Mouse (Mus musculus) hindbrain, embryonic 14.5 days (tissue): ENCODE measurements at regions not wholly inside any gene's neighbourhood (a gene's known extent, or its start where the extent isn't known, plus 50 kb on each side); places are given as distances from the start of the nearest gene placed in this dataset.
A peak's percentile ranks its signal among the peaks of the same experiment; 100 is the strongest.

ENCODE experiments used
- ATAC-seq: fragments of 200-750 bp; cut with Nextera tagmentation; 2 replicates; pipeline ENCODE4 v1.8.0; 2017; ENCODE audit warnings: moderate number of reproducible peaks, mild to moderate bottlenecking, moderate TSS enrichment, moderate library complexity; ENCODE audit not compliant: low FRiP score
- DNase-seq: peaks from one replicate; pipeline ENCODE4 v3.0.0-alpha.2; 2015; ENCODE audit warnings: low spot score
- H3K27ac ChIP-seq: fragments of 300-500 bp; sonication (generic); 2 replicates; pipeline ENCODE4 v1.5.1; 2014; ENCODE audit warnings: mild to moderate bottlenecking, moderate library complexity
- H3K27me3 ChIP-seq: fragments of 300-500 bp; sonication (generic); 2 replicates; pipeline ENCODE4 v1.6.1; 2014; ENCODE audit warnings: mild to moderate bottlenecking, low read length, mixed read lengths; ENCODE audit not compliant: control insufficient read depth, insufficient read depth
- H3K36me3 ChIP-seq: fragments of 300-500 bp; sonication (generic); replicated peaks from 2 replicates; pipeline ENCODE4 v1.6.1; 2014; ENCODE audit not compliant: control insufficient read depth, insufficient read depth
- H3K4me1 ChIP-seq: fragments of 300-500 bp; sonication (generic); replicated peaks from 2 replicates; pipeline ENCODE4 v1.6.1; 2014; ENCODE audit warnings: antibody characterized with exemption, low read length, mixed read lengths; ENCODE audit not compliant: control insufficient read depth, insufficient read depth
- H3K4me2 ChIP-seq: fragments of 300-500 bp; sonication (generic); replicated peaks from 2 replicates; pipeline ENCODE4 v1.6.1; 2014; ENCODE audit warnings: mild to moderate bottlenecking, moderate library complexity
- H3K4me3 ChIP-seq: fragments of 300-500 bp; sonication (generic); replicated peaks from 2 replicates; pipeline ENCODE4 v1.5.1; 2014; ENCODE audit warnings: mild to moderate bottlenecking, low read length
- H3K9ac ChIP-seq: fragments of 300-500 bp; sonication (generic); 2 replicates; pipeline ENCODE4 v1.6.1; 2014
- H3K9me3 ChIP-seq: fragments of 300-500 bp; sonication (generic); 2 replicates; pipeline ENCODE4 v1.6.1; 2016; ENCODE audit warnings: low read length; ENCODE audit not compliant: control insufficient read depth
- WGBS: fragments of 180-500 bp; shearing (Covaris S2); extraction: QIAGEN DNeasy Blood & Tissue Kit; methylation state at CpG from one replicate; pipeline ENCODE4 v1.1.7; 2014; 5-methylcytosine and 5-hydroxymethylcytosine counted together

DNA sequence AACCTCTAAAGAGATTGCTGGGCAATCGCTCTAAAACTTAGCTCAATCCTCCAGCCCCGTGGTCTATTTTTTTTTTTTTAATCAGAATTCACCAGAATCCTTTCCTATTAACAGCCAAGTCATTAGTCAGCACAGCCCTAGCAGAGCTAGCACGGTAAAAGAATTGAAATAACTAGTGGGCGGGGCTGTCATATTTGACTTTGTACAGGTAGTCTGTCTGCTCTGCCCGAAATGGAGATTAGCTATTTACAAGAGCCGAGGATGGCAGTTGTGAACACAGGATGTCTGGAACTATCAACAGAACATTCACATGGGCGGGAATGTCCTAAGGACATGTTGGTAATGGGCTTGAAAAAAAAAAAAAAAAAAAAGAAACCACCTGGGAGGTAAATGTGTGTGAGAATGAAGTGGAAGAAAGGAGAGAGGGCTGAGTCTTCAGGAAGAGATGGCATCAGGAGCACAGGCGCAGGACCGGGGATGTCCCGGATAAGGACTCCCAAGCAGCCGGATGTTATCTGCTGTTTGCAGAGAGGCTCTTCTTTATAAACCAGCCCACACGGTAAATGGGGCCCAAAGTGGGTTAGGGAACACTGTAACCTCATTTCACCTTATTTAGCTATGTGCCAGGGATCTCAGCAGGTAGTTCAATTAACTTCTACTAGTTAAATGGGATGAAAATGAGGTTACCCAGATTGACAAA lies 283.8 kb upstream of the Adgrl2 start:
- Histone ChIP-seq H3K9ac (no peak overlapping the region), H3K27me3 (no peaks in the 10 kb centered on the region), H3K9me3 (no peaks in the 10 kb centered on the region), H3K4me2 (no peak overlapping the region), H3K4me1 (no peaks in the 10 kb centered on the region), H3K4me3 (no peak overlapping the region), H3K27ac (no peak overlapping the region), H3K36me3 (no peaks in the 10 kb centered on the region)
- DNase-seq, result no peak
- peak; percentile 24; the same call in 1 of the 2 replicates for ATAC-seq
- WGBS, result 67% methylated on average over 12 of the region's 12 CpGs

DNA sequence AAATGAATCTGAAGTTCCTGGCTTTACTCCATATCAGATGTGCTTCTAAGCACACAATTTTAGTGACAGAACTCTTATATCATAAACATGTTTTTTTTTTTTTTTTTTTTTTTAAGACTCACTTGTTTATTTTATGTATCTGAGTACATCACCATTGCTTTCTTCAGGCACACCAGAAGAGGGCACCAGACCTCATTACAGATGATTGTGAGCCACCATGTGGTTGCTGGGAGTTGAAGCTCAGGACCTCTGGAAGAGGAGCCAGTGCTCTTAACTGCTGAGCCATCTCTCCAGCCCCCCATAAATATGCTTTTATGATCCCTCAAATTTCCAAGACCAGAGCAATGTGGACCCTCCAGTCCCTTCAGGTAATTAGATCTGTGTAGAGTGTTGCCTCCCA lies 280.1 kb upstream of the Adgrl2 start:
- Histone ChIP-seq H3K4me1 (no peaks in the 10 kb centered on the region), H3K27me3 (no peaks in the 10 kb centered on the region)
- ATAC-seq, result no peak

DNA sequence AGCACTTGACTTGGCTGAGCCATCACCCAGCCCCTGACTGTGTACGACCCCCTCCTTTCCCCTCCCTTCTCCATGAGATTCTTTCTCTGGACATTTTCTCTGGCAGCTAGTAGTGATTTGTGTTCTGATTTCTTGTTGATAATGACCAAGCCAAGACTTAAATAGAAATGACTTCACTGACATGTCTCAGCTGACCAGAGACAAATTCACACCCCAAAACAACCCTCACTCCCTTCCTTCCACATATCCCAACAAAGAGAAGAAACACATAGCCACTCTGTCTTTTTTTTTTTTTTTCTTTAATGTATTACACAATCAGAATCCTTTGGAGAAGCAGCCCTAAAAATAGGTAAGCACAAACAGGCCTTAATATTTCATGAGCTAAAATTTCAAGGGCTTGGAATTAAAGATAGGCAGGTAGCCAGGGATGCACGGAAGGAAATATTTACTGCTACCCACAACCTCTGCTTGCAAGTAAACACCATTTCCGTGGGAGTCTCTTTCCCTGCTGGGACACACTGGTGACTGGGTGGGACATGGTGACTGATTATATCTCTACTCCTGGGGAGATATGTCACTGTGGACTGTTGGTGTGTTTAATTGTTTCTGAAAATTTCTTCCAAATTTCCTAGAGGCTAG lies 272.1 kb upstream of the Adgrl2 start:
- no peaks in the 10 kb centered on the region for H3K36me3 ChIP-seq
- ATAC-seq (no peak), DNase-seq (no peak)
- no peaks in the 10 kb centered on the region for H3K9me3 ChIP-seq
- no peak overlapping the region for H3K4me3 ChIP-seq
- H3K27me3 ChIP-seq, result no peaks in the 10 kb centered on the region
- H3K4me2 ChIP-seq, result no peak overlapping the region
- H3K9ac ChIP-seq, result no peak overlapping the region
- WGBS, result 80% methylated on average over 3 of the region's 3 CpGs
- H3K27ac ChIP-seq, result no peak overlapping the region
- peaks cover under 1% of the 10 kb centered on the region; the same call in 1 of the 2 replicates for H3K4me1 ChIP-seq

More for the DNA sequence above, 280.1 kb upstream of the Adgrl2 start:
- no peak for DNase-seq
- Histone ChIP-seq H3K36me3 (no peaks in the 10 kb centered on the region), H3K9me3 (no peaks in the 10 kb centered on the region), H3K27ac (no peak overlapping the region), H3K4me2 (no peak overlapping the region), H3K9ac (no peak overlapping the region), H3K4me3 (no peak overlapping the region)

DNA sequence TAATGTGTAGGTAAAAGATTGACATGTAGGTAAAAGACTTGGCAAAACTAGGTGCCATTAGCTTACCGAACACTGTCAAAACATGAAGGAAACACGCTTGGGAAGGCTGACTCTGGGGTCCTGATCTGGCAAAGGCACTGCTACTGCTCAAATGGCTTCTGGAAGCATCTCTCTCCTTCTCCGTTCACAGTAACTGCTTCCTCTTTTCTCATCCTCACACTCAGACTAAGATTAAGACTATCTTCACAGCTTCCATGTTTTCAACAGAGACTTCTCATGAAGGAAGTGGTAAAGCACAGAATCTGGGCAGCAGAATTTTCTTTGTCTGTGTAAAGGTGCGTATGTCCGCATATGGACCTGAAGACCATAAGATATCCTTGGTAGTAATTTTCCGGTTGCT lies 271.4 kb upstream of the Adgrl2 start:
- ATAC-seq (no peak), DNase-seq (no peak)
- WGBS, result 97% methylated on average over 6 of the region's 6 CpGs
- Histone ChIP-seq H3K27ac (no peak overlapping the region), H3K4me1 (peaks cover 8% of the 10 kb centered on the region; the same call in 1 of the 2 replicates), H3K4me3 (no peak overlapping the region), H3K9me3 (no peaks in the 10 kb centered on the region), H3K4me2 (no peak overlapping the region), H3K9ac (no peak overlapping the region), H3K36me3 (no peaks in the 10 kb centered on the region), H3K27me3 (no peaks in the 10 kb centered on the region)

DNA sequence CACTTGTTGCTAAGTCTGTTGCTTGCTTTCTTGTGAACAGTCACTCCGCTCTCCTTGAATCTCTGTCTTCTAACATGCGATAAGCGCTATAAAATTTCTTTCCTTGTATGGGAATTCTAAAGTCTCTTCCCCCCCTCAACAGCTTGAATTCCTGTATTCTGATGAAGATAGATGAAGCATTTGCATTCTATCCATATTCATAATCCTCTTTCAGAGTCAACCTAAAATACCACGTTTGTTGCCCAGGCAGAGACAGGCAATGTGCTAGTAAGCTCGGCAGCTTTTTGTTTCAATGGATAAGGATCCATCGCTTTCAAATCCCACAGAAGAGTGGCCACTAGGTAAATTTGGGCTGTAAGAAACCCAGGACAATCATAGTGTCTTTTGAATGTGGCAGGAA lies 268.5 kb upstream of the Adgrl2 start:
- H3K4me3 ChIP-seq, result no peak overlapping the region
- no peak overlapping the region for H3K9ac ChIP-seq
- no peak overlapping the region for H3K4me2 ChIP-seq
- DNase-seq, result no peak
- H3K9me3 ChIP-seq, result no peaks in the 10 kb centered on the region
- peaks cover 11% of the 10 kb centered on the region; the same call in 1 of the 2 replicates for H3K4me1 ChIP-seq
- H3K36me3 ChIP-seq, result no peaks in the 10 kb centered on the region
- ATAC-seq, result no peak
- 0 out of 2 replicates have a peak, but pooled peaks cover 1% of the 10 kb centered on the region for H3K27me3 ChIP-seq
- 34% methylated on average over 6 of the region's 6 CpGs for WGBS
- H3K27ac ChIP-seq, result no peak overlapping the region

DNA sequence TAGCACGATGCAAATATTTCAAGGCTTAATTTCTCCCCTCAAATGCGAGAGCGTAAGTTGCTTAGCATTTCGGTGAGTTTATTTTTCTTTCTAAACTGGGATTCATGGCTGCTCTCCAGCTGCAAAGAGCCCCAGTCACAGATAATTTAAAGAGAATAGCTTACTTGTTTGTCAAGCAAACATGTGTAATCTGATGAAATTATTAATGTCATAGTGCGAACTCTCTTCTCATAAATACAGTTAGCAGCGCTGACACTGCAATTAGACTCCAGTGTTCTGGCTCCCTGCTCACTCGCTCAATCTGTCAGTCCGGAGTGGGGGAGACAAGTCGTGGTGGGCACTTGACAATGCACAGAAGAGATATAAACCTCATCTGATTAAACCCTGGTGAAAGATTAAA lies 266.5 kb upstream of the Adgrl2 start:
- Histone ChIP-seq H3K27me3 (0 out of 2 replicates have a peak, but pooled peaks cover 7% of the 10 kb centered on the region), H3K4me3 (no peak overlapping the region), H3K27ac (no peak overlapping the region), H3K9me3 (no peaks in the 10 kb centered on the region), H3K36me3 (no peaks in the 10 kb centered on the region), H3K9ac (no peak overlapping the region), H3K4me1 (peaks cover 18% of the 10 kb centered on the region; the same call in 1 of the 2 replicates), H3K4me2 (no peak overlapping the region; the same call in 1 of the 2 replicates)
- no peak for DNase-seq
- 37% methylated on average over 9 of the region's 9 CpGs for WGBS
- no peak for ATAC-seq

DNA sequence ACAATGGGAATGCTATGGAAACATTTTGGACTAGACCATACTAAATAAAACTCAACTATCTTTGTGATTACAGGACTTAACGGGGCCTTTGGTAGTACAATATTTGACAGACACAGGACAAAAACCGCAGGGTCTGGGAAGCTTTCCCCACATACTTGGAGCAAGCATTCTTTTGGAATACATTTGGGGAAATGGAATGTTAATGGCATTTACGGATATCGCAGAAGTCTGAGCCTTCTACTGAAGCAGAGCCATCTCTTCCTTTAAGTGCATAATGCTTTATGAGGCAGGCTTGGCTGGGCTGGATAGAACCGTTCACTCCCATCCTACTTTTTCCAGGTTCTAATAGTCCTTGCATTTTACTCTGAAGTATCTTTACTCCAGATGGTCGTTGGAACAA lies 262.7 kb upstream of the Adgrl2 start:
- Histone ChIP-seq H3K27ac (no peak overlapping the region), H3K9ac (no peak overlapping the region), H3K4me2 (no peak overlapping the region), H3K36me3 (no peaks in the 10 kb centered on the region), H3K9me3 (no peaks in the 10 kb centered on the region), H3K4me1 (peaks cover 18% of the 10 kb centered on the region; the same call in 1 of the 2 replicates), H3K27me3 (peaks cover 14% of the 10 kb centered on the region; the same call in 1 of the 2 replicates), H3K4me3 (no peak overlapping the region)
- ATAC-seq (no peak), DNase-seq (no peak)
- 85% methylated on average over 6 of the region's 6 CpGs for WGBS

DNA sequence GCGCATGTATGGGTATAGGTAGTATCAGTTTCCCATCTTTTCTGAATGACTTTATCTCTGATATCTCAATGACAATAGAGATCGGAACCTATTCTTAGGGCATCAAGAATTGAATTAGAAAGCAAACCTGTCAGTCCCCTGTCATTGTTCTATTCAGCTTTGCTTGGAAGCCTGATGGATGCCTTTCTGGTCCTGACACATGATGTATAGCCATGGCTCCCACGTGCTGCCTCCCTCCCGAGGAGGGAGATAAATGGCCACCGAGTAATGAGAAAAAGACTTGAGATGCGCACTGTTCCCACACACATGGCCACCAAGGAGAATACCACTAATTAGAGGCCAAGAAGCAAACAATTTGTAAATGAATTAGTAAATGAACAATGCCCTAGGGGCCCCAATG lies 261.8 kb upstream of the Adgrl2 start:
- Histone ChIP-seq H3K27me3 (peaks cover 14% of the 10 kb centered on the region; the same call in 1 of the 2 replicates), H3K4me2 (no peak overlapping the region), H3K9me3 (no peaks in the 10 kb centered on the region), H3K27ac (no peak overlapping the region), H3K4me1 (peaks cover 17% of the 10 kb centered on the region; the same call in 1 of the 2 replicates), H3K4me3 (no peak overlapping the region), H3K36me3 (no peaks in the 10 kb centered on the region), H3K9ac (no peak overlapping the region)
- ATAC-seq, result no peak
- WGBS, result 22% methylated on average over 6 of the region's 6 CpGs
- DNase-seq, result no peak

DNA sequence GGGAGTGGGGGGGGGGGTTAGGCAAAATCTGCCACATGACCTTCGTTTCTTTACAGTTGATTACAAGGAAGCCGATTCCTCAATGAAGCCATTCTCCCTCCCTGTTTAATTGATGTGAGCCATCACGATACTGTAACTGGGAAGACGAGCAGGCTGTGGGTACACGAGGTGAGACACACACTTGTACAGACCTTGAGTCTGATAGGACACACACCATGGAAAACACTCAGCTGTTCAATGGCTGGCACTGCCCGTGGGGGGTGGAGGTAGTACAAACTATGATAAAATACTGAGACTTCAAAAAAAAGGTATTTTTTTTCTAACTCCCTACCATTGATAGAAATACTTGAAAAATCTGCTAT lies 257.3 kb upstream of the Adgrl2 start:
- H3K4me3 ChIP-seq, result no peak overlapping the region
- H3K4me2 ChIP-seq, result peak overlapping the region; percentile 33
- H3K27ac ChIP-seq, result no peak overlapping the region
- 0 out of 2 replicates have a peak, but pooled peaks have one; percentile 34 for ATAC-seq
- H3K4me1 ChIP-seq, result peaks cover 13% of the 10 kb centered on the region; the same call in 1 of the 2 replicates
- H3K9ac ChIP-seq, result no peak overlapping the region; the same call in 1 of the 2 replicates
- no peaks in the 10 kb centered on the region for H3K9me3 ChIP-seq
- no peaks in the 10 kb centered on the region for H3K36me3 ChIP-seq
- DNase-seq, result no peak
- peaks cover 7% of the 10 kb centered on the region; the same call in 1 of the 2 replicates for H3K27me3 ChIP-seq
- 39% methylated on average over 6 of the region's 6 CpGs for WGBS
